Mouse (Mus musculus) ES-Bruce4 (cell line): ENCODE results near the gene Atf4. TPM values are rescaled to one million over a fixed set of nuclear protein-coding genes. Genes with fewer than 3 reads are reported as not detected.

Source experiments
- H3K27ac ChIP-seq: 2 replicates; pipeline ENCODE4 v1.5.1; 2012; ENCODE audit warnings: low read length, inconsistent platforms; ENCODE audit not compliant: insufficient read depth
- H3K27me3 ChIP-seq: 2 replicates; pipeline ENCODE4 v1.6.1; 2012; ENCODE audit warnings: mild to moderate bottlenecking, low read length, inconsistent platforms; ENCODE audit not compliant: control insufficient read depth, poor library complexity, insufficient read depth, severe bottlenecking
- H3K36me3 ChIP-seq: 2 replicates; pipeline ENCODE4 v1.6.1; 2012; ENCODE audit warnings: inconsistent platforms, mild to moderate bottlenecking, low read length, moderate library complexity; ENCODE audit not compliant: control insufficient read depth, poor library complexity, insufficient read depth, severe bottlenecking
- H3K4me1 ChIP-seq: one replicate; pipeline ENCODE4 v1.8.1; 2011; ENCODE audit warnings: low read length; ENCODE audit not compliant: control insufficient read depth, insufficient read depth
- H3K4me3 ChIP-seq: 2 replicates; pipeline ENCODE4 v1.5.1; 2011; ENCODE audit warnings: low read depth, mild to moderate bottlenecking, low read length
- H3K9ac ChIP-seq: 2 replicates; pipeline ENCODE4 v1.6.1; 2012; ENCODE audit warnings: low read depth, mild to moderate bottlenecking, inconsistent platforms; ENCODE audit not compliant: poor library complexity, severe bottlenecking
- H3K9me3 ChIP-seq: replicated peaks from 2 replicates; pipeline ENCODE4 v1.6.1; 2012; ENCODE audit warnings: mild to moderate bottlenecking, low read length, inconsistent platforms; ENCODE audit not compliant: control insufficient read depth, poor library complexity, insufficient read depth, severe bottlenecking
- CTCF ChIP-seq: IDR thresholded peaks from one replicate; pipeline ENCODE4 v1.8.1; 2011; ENCODE audit warnings: low read depth, low read length
- EP300 ChIP-seq: IDR thresholded peaks from 2 replicates; pipeline ENCODE4 v1.6.1; 2011; ENCODE audit warnings: low read depth, low read length; ENCODE audit not compliant: insufficient read depth
- POLR2A ChIP-seq: IDR thresholded peaks from one replicate; pipeline ENCODE4 v1.8.1; 2011; ENCODE audit warnings: low read length; ENCODE audit not compliant: insufficient read depth
- polyA plus RNA-seq: library from polyadenylated mRNA; stranded (reverse); fragments of >200 nt; gene quantifications from 2 replicates; pipeline ENCODE4 v1.2.4, GENCODE M21; 2011; ENCODE audit warnings: low read depth; ENCODE audit not compliant: missing spikeins, insufficient read depth, insufficient read length

Gene Atf4
- polyA plus RNA-seq, 1 experiment, result 193 TPM

DNA sequence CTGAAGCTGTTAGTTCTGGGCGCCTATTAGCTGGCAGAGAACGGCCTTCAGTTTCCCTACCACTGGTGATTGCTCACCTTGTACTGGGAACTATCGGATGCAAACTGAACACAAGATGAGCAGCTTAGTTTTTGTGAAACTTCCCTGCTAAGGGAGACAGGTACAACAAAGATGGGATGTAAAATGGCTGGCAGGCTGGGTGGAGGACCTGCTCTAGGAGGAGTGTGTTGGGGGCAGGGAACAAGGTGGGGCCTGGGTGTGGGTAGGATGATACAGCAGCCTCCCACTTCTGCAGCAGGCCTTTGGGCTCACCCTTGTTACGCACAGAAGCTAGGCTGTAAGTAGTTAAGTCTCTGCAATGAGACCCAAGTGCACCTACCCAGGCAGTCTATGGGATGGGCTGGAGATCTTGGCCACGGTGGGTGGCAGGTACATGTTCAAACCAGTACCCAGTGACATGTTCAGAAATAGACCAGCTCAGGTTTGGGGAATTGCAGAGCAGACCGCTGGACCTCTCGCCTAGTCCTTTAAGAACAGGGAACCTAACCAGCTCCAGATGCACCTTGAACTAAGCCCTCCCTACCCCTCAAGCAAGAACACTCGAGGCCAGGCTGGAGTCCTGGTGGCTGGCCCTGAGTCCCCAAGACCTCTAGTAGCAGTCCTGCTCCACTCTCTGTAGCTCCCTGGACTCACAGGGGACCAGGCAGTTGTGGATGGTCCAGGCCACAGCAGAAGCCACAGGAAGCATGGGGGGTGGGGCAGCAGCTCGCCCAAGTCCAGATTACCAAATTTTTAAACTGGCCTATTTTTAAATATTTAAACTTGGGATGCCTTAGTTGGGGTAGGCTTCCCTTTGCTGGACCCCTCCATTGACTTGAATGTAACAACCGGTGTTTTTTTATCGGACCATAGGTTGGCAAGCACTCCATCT is 3.5 kb downstream of the Atf4 start:
- no peaks in the 10 kb centered on the region for H3K9me3 ChIP-seq
- H3K27me3 ChIP-seq, result no peaks in the 10 kb centered on the region
- H3K4me3 ChIP-seq, result no peak overlapping the region
- TF ChIP-seq CTCF (no peak), EP300 (peak; percentile 74; the same call in 1 of the 2 replicates), POLR2A (peak; percentile 41)
- peak overlapping the region; percentile 93 for H3K9ac ChIP-seq
- peaks cover 27% of the 10 kb centered on the region for H3K36me3 ChIP-seq
- H3K4me1 ChIP-seq, result no peaks in the 10 kb centered on the region
- H3K27ac ChIP-seq, result peak overlapping the region; percentile 91

DNA sequence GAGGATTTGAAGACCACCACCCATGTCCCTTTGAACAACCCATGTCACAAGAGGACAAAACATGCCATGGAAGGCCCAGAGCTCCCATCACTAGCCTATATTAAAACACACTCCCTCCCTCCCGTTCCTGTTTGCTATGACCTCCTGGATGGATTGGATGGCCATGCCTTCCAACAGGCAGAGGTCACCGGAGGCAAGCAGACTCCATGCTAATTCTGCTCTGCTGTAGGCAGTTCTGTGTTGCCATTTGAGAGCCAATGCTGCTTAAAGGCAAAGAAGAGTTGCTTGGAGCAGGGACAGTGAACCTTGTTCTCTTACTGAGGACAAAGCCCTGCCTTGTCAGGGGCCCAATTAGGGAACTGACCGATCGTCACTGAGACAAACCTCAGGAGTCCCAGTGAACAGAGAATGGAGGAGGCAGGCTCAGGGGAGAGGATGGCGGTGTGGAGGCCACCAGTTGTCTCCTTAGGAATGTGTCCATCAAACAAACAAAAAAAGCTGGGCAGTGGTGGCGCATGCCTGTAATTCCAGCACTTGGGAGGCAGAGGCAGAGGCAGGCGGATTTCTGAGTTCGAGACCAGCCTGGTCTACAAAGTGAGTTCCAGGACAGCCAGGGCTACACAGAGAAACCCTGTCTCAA is 4.5 kb downstream of the Atf4 start:
- Histone ChIP-seq H3K27ac (peak overlapping the region; percentile 91; the same call in 1 of the 2 replicates), H3K4me1 (no peaks in the 10 kb centered on the region), H3K27me3 (no peaks in the 10 kb centered on the region), H3K36me3 (peaks cover 27% of the 10 kb centered on the region), H3K9ac (no peak overlapping the region), H3K4me3 (no peak overlapping the region), H3K9me3 (no peaks in the 10 kb centered on the region)
- TF ChIP-seq POLR2A, result no peak
- TF ChIP-seq EP300, result no peak
- no peak for TF ChIP-seq CTCF

DNA sequence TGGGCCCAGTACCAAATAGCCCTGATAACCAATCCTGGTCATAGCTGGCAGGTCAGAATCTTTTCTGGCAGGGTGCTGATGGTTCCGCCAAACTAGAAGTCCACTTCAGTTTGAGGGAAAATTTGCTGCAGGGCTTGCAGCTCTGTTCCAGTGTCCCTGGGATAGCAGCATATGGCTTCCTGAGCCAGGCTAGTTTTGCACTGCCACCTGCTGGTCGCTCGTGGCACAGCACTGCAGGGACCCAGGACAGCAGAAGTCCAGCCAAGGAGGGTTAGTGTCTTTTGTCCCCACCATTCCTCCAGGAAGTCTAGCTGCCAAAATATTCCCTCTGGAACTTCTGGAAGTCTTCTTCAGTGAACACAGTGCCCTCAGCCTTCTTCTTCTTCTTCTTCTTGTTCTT is 5.7 kb downstream of the Atf4 start:
- H3K4me3 ChIP-seq, result no peak overlapping the region
- peaks cover 27% of the 10 kb centered on the region for H3K36me3 ChIP-seq
- no peaks in the 10 kb centered on the region for H3K27me3 ChIP-seq
- no peaks in the 10 kb centered on the region for H3K9me3 ChIP-seq
- TF ChIP-seq POLR2A (no peak), CTCF (peak; percentile 99)
- H3K4me1 ChIP-seq, result no peaks in the 10 kb centered on the region
- H3K9ac ChIP-seq, result no peak overlapping the region
- H3K27ac ChIP-seq, result no peak overlapping the region

DNA sequence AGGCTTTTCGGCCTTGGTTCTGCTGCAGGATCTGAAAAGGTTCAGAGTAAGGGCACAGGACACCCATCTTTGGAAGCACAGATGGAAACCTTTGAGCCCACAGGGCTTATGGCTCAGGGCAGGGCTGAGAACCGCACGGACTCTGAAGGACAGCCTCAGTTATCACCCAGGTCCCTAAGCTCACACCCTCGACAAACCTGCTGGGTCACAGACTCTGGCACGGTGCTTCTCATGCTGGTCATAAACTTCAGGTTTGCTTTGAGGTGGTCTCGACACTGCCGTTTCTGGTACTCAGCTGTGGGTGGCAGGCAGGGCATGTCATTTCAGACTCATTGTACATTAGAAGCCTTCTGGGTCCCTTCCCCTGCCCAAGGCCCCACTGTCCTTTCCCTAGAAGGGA is 6.1 kb downstream of the Atf4 start:
- H3K9ac ChIP-seq, result no peak overlapping the region
- no peak overlapping the region for H3K4me3 ChIP-seq
- TF ChIP-seq POLR2A (no peak), EP300 (no peak), CTCF (no peak)
- H3K27me3 ChIP-seq, result no peaks in the 10 kb centered on the region
- no peaks in the 10 kb centered on the region for H3K9me3 ChIP-seq
- H3K27ac ChIP-seq, result no peak overlapping the region
- H3K4me1 ChIP-seq, result no peaks in the 10 kb centered on the region
- peaks cover 25% of the 10 kb centered on the region for H3K36me3 ChIP-seq

DNA sequence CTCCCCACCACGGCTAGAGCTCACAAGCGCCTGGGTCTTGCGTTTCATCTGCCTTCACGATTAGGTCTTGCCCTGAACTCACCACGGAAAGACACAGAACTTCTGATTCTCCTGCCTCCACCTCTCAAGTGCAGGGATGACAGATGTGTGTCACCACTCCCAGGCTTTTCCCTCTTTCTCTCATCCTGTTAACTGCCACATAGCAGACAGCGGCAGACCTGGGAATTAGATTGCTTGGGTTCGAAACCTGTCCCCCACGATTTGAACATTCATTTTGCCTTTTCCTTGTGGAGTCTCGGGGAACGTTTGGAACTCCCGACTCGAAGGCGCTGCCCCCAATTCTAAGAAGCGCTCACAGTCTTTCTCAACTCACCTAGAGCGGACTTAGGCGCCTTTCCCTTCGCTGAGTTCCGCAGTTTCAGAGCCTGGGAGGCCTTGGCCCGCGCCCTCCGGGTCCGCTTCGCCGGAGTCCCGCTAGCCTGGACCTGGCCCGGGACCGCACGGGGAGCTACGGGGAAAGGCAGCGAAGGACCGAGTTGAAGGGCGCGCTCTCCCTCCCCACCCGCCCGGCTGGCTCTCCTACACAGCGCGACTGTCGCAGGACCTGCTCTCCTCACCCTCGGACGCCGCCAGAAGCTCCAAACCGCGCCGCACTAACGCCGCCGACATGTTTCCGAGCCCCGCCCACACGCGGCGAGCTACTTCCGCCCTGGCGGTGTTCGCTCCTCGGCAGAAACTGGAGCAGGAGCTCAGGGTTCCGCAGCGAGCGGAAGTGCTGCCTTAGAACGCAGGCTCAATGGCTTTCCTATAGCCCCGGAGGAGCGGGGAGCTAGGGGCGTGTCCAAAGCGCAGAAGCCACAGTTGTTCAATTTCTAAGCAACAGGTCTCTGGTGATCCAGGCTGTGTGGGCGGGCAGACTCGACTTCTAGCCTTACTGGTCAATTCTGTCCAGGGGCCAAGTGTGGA is 8.9 kb downstream of the Atf4 start, which contains the start of gene Rps19bp1:
Gene Rps19bp1, minus strand, starts transcription at position 706 of the 966 bp plus-strand sequence.
- peak within 1 kb of the TSS; percentile 49 for H3K27ac ChIP-seq
- TF ChIP-seq EP300 (0 out of 2 replicates have a peak, but pooled peaks have one; percentile 13), POLR2A (no peak)
- peak within 1 kb of the TSS; percentile 88 for H3K9ac ChIP-seq
- H3K9me3 ChIP-seq, result no peaks in the 10 kb centered on the region
- peaks cover 6% of the 10 kb centered on the region for H3K36me3 ChIP-seq
- no peaks in the 10 kb centered on the region for H3K27me3 ChIP-seq
- peak within 1 kb of the TSS; percentile 82 for H3K4me3 ChIP-seq
- no peaks in the 10 kb centered on the region for H3K4me1 ChIP-seq
